Mouse (Mus musculus): ENCODE data around the gene Tead1.

- TF ChIP-seq CTCF (IDR thresholded peaks at IDR 0.05; ENCODE audit: insufficient read depth, low read depth, low read length) (no peak), POLR2A (IDR thresholded peaks at IDR 0.05; ENCODE audit: insufficient read depth, low read depth, low read length) (no peak)
These were observed 185.1 kb downstream of the Tead1 start for GRCm38 (mm10) chr7:112864188-112864587.
